Mouse (Mus musculus) adrenal gland, postnatal 25 days (tissue): ENCODE data around the gene Ift140. TPM values are rescaled to one million over a fixed set of nuclear protein-coding genes. Genes with fewer than 3 reads are reported as not detected.

Experiments used
- DNase-seq: peaks from one replicate; pipeline ENCODE4 v3.0.0; 2021; ENCODE audit warnings: mixed read lengths
- total RNA-seq: library from RNA; stranded (reverse); gene quantifications from 2 replicates; pipeline ENCODE4 v1.2.3, GENCODE M21; 2021

Ift140 gene
- total RNA-seq, 1 experiment from 2014 or later, result 45.4 TPM

DNA sequence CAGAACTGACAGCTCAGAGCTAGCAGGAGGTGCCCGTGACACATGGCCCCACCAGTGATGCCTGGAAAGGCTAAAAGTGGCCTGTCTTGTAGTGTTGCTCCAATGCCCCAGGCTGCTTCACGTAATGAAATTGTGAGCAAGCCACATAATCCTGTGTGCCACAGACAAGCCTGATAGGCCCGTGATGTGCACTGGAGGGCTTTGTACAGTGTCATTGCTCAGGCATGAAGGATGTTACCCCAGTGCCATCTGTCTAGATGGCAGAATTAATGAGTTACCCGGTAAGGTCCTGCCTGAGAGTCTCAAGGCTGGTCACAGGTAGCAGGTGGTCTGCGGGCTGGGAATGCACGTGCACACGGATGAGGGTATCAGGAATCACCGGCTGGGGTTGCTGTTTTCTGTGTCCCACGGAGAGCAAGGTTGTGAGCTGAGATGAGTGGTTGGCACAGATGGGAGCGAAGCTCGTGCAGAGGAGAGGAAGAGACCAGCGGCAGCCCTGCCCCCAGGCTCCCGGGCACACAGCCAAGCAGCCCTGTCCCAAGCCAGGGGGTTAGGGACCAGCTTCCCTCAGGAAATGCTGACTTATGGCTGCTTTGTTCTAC is 62.0 kb downstream of the Ift140 start:
- peak; percentile 81 for DNase-seq

- no peak for DNase-seq
Measured at GRCm38 (mm10) chr17:25080210-25080609, 64.3 kb downstream of the Ift140 start.

DNA sequence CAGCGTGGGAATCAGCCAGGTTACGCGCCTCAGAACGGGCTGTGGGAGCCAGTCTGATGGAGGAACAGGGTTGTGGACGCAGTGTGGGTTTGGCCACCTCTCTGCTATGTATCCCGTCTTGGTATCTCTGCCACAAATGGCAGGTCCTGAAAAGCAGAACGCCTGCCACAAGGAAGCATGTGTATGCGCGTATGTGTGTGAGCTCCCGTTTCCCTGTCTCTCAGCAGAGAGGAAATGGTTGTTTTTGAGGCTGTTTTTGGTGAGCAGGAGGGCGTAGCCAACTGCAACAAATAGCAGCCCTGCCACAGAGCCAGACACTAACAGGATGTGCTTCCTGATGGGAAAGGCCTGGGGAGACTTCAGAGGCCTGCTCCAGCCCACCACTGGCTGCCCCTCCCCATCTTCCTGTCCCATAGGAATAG is 65.1 kb downstream of the Ift140 start:
- DNase-seq, result peak; percentile 30

DNA sequence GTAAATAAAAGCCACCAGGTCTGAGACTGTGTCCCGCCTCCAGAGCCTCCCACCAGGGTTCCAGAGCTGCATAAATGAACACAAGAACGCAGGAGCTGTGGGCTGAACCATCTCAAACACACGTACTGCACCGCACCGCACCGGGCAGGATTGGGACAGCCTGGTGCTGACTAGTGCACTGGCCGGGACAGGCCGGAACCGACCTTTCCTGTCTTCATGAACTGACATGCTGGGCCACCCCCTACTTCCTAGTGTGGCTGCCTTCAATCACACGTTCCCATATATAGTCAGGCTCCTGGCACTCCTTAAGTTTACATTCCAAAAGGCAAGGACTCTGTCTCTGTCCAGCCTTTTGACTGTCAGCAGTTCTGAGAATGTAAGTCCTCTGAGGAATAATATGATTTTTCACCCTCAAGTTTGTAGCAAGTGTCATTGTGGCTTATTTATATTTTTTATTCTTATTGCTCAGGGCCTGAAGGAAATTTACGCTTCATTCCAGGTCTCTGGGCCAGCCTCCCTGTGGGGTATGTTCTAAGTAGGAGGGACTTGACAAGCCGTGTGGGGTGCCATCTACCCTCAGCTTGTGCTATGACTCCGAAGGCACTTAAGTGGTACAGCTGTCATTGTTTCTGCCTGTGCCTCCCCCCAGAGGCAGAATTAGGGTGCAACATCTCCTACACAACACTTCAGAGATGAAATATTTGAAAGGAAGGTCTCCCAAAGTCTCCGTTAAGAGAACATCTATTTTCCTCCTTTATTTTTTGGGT is 66.4 kb downstream of the Ift140 start:
- no peak for DNase-seq

DNA sequence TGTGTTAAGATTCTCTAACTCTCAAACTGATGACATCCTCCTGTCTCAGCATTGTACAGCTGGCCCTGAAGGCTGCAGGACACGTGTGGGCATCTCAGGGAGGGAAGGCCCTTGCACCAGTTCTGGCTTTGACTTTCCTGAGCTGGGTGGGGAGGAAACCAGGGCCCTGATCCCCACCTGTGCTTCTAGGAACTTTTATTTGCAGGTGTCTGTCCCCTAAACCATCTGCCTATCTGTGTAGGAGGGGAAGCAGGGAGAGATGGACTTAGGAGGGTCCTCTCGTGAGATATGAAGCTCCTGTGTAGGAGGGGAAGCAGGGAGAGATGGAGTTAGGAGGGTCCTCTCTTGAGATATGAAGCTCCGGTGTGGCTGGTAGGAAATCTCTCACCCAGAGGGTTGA is 67.0 kb downstream of the Ift140 start:
- DNase-seq, result no peak

GRCm38 (mm10) chr17:25083444-25083931 is 67.6 kb downstream of the Ift140 start, which contains the start of gene Tmem204:
TSS of gene Tmem204 (minus strand) at chr17:25083591.
- DNase-seq, result no peak

DNA sequence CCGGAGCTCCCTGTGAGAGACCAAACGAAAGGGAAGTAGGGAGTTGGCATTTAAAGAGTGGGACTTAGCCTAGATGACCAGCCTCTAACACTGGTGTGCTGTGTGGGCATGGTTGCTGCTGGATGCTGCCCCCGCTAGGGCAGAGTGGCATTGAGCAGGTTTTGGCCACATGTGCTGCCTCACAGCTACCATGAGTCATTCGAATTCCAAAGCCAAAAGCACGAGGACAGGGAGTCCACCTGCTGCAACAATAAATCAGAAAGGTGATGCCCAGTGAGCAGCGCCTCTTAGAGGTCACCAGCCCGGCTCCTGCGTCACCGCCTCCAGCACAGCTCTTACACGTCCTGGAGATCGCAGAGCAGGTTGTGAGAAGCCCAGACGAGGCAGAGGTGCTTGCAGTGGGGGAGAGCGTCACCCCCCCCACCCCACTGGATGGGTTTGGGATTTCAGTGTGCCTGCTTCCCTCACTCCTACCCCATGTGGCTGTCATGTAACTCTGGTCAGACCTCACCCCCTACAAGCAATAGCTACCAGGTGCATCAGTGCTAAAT is 69.0 kb downstream of the Ift140 start:
- no peak for DNase-seq

- no peak for DNase-seq
Measured at GRCm38 (mm10) chr17:25086724-25087123, 70.8 kb downstream of the Ift140 start.

DNA sequence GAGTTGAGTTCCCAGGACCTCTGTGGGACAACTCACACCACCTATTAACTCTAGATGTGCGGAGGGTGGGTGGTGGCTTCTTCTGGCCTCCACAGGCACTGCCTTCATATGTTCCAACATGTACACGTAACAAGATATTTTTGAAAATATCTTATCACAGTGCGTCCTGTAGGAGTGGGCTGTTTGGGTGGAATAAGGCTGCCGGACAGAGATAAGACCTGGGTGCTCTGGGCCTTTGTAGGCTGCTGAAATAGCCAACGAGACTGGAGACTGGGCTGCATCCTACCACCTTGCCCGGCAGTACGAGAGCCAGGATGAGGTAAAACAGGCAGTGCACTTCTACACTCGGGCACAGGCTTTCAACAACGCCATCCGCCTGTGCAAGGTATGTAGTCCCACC is 73.3 kb downstream of the Ift140 start:
- no peak for DNase-seq

DNA sequence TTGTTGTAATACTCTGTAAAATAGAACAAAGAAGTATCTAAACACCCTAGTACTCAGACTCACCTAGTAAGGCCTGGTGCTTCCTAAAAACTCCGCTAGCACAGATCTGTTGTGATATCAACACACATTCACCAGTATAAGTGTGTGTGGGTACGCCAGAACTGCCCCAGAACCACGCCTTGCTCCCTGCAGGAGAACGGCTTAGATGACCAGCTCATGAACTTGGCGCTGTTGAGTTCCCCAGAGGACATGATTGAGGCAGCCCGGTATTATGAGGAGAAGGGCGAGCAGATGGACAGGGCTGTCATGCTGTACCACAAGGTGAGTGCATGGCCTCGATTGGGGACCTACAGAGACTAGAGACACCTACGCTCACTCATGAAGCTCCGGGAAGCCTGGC is 74.6 kb downstream of the Ift140 start:
- no peak for DNase-seq

- DNase-seq, result no peak
Measured at GRCm38 (mm10) chr17:25096221-25096620, 80.3 kb downstream of the Ift140 start.

DNA sequence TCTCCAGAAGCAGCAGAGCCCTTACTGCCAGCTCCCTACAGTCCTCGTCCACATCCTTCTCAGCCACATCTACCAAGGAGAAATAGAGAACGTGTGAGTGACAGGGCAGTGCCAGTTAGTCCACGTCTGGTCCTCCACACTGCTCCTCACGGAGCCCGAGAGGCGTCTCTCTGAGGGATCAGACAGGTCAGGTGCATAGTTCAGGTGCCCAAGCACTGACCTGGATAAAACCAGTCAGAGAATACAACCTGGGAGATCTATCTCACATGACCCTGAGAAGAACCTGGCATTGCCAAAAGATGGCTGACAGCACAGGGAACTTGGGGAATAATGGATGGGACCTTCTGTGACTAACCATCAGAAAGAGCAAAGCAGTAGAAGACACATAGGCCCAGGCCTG is 84.2 kb downstream of the Ift140 start:
- no peak for DNase-seq

GRCm38 (mm10) chr17:25101338-25101737 is 85.5 kb downstream of the Ift140 start:
- DNase-seq, result no peak

GRCm38 (mm10) chr17:25107786-25108185 is 91.9 kb downstream of the Ift140 start:
- no peak for DNase-seq

GRCm38 (mm10) chr17:25109578-25109977 is 93.7 kb downstream of the Ift140 start:
- DNase-seq, result peak; percentile 40

DNA sequence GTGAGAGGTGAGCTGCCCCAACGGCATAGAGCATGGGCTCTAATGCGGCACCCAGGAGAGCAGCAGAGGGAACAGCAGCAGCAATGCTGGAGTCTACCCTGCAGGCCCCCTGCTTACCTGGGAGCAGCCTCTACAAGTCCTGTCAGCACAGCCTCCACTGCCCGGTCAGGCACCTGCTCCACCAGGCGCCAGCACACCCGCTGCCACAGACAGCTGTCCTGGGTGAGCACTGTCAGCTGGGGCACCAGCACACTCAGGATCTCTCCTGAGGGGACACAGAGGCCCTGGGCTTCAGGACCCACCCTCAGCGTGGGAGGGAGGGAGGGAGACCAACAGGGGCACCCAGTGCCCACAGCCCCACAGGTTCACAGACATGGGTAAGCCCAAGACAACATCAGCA is 94.7 kb downstream of the Ift140 start:
- no peak for DNase-seq

DNA sequence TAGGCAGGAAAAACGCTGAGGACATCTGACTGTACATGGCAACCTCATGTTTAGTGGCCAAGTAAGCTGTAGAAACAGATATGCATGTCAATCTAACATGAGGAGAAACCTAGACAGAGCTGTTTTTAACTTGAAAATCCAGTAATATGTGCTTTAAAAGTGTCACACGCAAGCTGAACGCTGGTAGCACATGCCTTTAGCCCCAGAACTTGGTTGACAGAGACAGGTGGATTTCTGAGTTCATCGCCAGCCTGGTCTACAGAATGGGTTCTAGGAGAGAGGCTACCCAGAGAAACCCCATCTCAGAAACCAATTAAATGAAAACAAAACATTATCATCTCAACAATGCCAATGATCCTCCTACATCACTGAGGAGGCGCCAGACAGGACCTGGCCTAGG is 95.3 kb downstream of the Ift140 start:
- DNase-seq, result no peak

DNA sequence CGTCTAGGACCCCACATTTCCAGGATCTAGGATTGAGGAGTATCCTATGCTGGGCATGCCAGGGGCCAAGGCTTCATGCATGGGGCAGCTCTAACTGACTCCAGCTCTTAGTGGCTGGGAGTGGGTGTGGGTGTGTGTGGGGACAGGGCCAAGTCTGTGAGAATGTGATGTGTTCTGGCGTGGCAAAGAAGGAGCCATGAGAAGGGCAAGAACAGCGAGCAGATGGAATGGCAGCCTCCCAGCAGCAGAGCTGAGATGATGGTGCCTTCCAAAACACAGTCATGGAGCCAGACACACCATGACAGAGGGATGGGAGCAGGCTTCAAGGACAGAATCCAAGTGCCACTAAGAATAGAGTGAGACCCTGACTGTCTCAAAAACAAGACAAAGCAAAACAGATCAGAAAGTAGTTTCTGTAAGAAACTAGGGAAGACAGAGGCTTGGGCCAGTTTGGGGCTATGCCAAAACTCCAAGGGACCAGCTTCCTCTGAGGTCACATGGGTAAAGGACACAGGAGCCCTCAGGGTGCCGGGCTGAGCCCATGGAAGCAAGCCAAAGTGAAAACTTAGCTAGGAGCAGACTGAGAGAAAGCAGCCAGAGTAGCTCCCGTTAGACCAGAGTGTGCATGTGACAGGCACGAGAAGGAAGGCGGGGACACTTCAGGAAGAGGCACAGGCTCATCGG is 96.0 kb downstream of the Ift140 start:
- peak; percentile 48 for DNase-seq

DNA sequence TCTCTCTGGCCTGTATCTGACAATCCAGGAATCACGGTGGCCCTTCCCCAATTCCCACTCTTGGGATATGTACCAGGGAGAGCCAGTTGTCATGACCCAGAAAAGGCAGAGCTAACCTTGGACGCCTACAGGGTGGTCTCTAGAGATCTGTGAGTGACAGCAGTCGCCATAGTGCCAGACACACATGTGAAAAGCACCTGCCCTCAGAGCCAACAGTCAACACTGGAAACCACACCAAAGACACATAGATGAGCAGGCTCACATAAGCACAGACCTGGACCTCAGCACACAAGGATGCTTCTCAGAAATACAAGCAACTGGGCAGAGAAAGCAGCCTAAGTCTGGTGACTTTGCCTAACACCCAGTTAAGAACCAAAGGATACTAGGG is 96.5 kb downstream of the Ift140 start:
- no peak for DNase-seq

DNA sequence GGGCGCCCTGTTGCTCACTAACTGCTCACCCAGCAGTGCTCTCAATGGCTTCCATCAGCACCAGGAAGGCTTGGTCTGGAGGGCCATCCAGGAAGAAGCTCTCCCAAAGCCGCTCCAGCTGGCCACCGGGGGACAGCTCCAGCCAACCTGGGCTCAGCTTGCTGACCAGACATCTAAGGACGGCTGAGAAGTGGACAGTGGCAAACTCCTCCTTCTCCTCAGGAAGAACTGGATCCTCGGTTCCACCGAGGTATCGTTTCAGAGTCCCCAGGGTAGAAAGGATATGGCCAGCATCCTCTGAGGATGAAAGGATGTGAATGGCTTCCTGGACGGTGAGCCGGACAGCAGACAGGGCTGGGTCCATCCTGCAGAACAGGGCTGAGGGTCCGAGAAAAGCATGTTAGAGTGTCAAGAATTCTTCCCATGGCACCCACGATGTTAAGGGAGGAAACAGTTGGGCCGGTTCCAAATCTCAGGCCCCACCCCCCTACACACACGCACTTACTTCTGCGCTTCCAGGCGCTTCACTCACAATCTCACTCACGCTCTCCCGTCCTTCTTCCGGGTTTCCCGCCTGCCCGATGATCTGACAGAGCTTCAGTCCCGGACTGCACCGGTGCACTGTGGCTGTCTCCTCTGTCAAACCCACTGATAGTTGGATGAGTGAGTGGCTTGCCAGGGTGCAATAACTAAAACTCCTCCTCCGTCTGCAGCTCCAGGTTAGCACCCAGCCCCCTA is 99.2 kb downstream of the Ift140 start:
- DNase-seq, result peak; percentile 28

GRCm38 (mm10) chr17:25115664-25116432 is 100.0 kb downstream of the Ift140 start, which contains the start of gene Telo2:
TSS of gene Telo2 (minus strand) at chr17:25115967.
- DNase-seq, result peak; percentile 95
